Mouse (Mus musculus): ENCODE measurements at regions not wholly inside any gene's neighbourhood (a gene's known extent, or its start where the extent isn't known, plus 50 kb on each side); places are given as distances from the start of the nearest gene placed in this dataset.

DNA sequence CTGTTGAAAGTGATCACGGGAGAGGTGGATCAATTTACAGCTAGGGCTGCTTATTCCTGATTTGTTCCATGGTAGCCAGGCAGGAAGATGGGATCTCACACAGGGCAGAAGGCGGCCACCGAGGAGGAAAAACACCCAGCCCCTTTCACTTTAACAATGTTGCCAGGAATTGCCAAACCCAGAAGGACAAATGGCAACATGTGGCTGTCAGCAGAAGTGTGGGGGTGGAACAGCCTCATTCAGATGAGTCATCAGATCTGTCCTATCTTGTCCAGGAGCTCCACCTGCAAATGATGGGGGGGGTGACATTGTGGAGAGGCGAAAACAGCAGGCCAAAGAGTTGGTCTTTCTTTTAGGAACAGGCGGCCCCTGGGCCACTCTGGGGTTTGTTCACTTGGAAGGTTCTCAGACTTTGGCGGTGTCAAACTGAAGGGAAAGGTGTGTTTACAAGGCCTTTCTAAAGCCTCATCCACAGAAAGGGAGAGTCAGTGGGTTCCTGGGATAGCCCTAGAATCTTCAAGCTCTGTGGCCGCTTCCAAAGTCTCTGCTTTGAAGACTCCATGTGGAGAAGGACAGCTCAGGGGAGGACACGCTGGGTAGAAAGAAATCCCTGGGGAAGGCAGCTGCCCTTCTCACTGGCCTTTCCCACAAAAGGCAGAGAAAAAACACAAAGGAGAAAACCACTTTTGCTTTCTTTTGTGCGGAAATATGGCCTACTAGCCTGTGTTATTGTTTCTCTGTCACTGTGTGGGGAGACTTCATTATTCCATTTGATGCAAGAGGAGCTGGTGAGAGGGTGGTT, 111.7 kb upstream of the Pgrmc2 start:
- TF ChIP-seq POLR2A (IDR thresholded peaks at IDR 0.05; ENCODE audit: borderline replicate concordance, extremely low read depth, insufficient read depth, insufficient read length, poor library complexity, severe bottlenecking) = no peak
- TF ChIP-seq CTCF (IDR thresholded peaks at IDR 0.05; ENCODE audit: borderline replicate concordance, extremely low read depth, insufficient read depth, insufficient read length) = no peak

All from brain, embryonic 14.5 days (tissue).